Mouse (Mus musculus): ENCODE measurements around the gene Spats1.
"Not testable (repeated sequence)": the region's sequence is repeated elsewhere in the genome, so short reads cannot be mapped to it uniquely, and the experiment has no call there.

The Spats1 gene

DNA sequence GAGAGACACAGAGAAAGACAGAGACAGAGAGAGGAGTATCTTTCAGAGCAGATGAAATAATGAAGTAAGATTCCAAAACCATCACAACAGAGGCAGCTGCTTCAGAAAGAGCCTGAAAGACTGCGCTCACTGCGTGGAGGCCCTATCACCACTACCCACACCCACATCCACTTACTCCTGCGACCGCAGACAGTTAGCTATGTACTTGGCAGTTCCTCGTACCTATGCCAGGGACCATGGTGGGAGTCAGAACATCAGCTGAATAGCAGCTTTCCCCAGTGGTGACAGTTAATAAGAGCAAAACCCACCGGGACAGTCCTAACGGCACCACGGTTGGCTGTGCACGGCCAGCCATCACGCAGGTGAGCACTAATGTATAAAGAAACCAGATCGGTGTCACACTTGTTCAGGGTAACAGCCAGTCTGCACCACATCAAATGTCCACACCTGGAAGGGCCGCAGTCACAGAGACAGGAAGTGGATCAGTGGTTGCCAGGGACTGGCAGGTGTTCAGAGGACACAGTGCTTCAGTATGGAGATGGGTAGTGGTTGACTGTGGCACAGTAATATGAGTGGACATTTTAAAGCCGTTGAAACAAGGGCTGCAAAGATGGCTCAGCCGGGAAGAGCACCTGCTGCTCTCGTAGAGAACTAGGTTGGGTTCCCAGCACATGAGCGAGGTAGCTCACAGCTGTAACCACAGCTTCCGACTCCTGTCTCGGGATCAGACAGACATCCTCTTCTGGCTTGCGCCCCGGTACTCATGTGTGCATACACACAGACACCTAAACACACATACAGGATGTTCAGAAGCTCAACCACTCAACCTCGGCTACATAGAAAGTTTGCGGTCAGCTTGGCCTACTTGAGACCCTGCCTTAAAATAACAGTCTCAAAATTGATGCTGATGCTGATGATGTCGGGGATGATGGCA is 13.4 kb upstream of the Spats1 start:
- no peak for DNase-seq

DNA sequence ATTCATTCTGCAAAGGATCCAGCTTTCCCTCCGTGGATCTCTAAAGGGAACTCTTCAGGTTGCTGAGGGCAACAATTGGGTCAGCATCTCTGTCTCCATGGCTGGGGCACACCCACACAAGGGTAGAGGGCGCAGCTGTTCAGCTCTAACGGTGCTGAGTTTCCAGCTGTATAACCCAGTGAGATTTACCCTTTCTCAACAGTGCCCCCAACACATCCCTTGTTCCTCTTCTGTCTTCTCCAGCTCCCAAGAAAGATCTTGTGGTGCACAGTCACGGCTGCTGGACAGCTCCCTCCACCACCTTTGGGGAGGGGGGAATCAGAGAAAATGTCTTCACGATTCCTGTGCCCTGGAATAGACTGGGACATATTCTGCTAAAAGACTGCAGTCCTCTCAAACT is 12.0 kb upstream of the Spats1 start:
- no peak for DNase-seq

GRCm38 (mm10) chr17:45485581-45485980 is 10.4 kb upstream of the Spats1 start:
- no peak for DNase-seq

DNA sequence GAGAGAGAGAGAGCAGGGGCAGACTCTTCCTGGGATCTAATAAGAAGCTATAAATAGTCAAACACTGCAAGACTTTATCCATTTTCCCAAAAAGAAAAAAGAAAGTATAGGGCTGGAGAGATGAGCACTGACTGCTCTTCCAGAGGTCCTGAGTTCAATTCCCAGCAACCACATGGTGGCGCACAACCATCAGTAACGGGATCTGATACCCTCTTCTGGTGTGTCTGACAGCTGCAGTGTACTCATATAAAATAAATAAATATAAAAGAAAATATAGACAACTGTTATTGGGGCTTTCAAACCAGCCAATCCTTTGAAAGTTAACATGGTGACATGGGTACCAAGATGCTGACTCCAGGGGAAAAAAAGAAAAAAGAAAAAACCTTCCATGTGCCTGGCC is 5.2 kb upstream of the Spats1 start:
- DNase-seq: no peak

DNA sequence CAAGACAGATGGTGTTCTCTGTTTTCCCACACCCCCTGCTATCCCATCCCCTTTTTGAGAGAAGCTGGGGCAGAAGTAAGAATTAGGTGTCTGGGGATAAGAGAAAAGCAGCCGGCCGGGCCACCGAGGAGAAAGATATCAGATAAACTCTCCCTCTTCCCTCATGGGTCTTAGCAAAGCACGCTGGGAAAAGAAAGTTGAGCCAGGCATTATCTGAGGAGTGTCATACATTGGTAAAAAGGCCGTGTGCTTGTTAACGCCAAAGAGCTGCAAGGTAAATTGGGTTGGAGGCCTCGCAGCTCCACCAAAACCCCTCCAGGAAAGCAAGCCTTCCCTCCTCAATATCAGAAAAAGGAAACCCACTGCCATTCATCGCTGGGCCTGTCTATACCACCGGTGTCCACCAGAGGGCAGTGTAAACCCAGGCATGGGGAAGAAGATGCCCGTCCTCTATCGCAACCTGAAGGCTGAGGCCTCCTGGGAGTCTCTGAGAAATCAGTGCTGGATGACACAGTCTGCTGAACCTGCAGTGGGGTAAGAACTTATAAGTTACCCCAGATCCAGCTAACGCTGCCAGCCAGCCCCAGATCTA is 3.1 kb upstream of the Spats1 start:
- peak; percentile 80 for DNase-seq

- DNase-seq: no peak
Measured at GRCm38 (mm10) chr17:45474146-45474545, 1.1 kb downstream of the Spats1 start.

GRCm38 (mm10) chr17:45473667-45474066 is 1.5 kb downstream of the Spats1 start:
- DNase-seq: no peak

DNA sequence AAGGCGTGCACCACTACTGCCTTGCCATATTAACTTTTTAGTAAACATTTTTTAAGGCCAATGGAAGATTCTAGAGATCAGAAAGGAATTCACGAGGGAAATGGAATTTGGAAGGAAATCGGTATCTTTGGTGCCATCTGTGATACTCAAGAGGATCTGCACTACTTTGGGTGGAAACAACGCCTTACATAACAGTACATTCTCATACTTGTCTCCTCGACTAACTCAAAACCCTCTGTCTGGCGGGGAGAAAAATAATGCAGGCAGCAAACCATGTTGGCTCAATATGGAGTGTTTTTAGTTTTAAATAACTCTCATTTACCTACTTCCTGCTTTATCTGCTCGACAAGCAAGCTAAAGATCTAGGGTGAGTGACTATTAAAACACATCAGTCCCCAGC is 4.5 kb downstream of the Spats1 start:
- no peak for DNase-seq

DNA sequence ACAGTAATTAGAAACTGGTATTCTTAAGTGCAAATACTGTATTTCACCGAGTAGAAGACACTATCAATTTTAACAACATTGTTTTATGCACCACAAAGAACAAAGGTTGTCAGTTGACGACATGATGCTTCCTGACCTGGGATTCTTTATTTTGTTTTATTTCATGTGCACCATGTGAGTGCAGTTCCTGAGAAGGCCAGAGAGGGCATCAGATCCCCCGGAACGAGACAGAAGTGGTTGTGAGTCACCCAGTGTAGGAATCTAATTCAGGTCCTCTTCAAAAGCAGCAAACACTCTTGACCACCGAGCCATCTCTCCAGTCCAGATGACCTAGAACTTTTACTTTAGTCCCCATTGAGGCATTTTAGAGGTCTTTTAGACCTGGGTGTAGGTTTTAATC is 6.9 kb downstream of the Spats1 start:
- DNase-seq: no peak

- DNase-seq: no peak
Measured at GRCm38 (mm10) chr17:45466701-45467100, 8.5 kb downstream of the Spats1 start.

DNA sequence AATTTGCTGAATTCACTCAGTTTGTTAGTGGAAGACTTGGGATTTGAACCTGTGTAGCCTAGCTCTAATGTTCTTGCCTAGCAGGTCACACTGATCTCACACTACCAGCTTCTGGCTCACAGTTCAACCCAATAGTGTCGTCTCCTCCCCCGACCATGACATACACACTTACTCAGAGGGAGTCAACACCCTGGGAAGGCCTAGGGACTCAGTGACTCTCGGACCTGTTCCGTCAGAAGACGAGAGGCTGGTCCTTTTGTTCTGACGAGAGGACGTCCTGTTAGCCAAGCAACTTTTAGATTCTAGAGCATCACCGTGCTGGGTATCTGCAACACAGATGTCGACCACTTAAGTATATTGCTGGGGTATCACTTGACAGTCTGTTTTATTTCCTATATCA is 11.0 kb downstream of the Spats1 start:
- DNase-seq: no peak

- no peak for DNase-seq
Measured at GRCm38 (mm10) chr17:45462506-45462905, 12.7 kb downstream of the Spats1 start.

DNA sequence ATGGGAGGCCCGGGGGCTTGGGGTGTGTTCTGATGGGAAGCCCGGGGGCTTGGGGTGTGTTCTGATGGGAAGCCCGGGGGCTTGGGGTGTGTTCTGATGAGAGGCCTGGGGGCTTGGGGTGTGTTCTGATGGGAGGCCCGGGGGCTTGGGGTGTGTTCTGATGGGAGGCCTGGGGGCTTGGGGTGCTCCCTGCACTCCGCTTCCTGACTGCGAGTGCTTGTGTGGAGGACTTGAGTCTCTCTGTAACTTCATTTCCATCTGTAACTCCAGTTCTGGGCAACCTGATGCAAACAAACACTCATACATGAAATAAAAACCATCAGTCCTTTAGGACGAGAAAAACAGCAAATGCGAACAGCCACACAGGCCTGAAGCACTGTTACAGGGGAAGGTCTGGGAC is 16.2 kb downstream of the Spats1 start:
- DNase-seq: no peak

DNA sequence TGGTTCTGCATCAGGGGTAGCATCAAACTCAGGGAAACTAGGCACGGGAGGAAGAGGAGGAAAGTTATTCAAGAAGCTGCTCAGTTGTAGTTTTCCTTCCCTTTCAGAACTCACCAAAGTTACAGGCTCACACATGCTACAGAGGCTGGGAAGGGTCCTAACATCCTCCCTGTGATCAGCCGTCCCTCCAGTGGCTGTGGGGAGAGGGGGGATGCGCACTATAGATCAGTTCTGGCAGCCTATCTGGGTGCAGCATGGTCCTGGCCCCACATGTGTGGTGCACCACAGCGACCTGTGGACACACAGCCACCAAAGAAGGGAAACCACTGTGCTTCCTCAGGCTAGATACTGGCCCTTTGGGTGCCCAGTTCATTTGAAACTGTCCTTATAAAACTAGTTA is 16.7 kb downstream of the Spats1 start:
- no peak for DNase-seq

DNA sequence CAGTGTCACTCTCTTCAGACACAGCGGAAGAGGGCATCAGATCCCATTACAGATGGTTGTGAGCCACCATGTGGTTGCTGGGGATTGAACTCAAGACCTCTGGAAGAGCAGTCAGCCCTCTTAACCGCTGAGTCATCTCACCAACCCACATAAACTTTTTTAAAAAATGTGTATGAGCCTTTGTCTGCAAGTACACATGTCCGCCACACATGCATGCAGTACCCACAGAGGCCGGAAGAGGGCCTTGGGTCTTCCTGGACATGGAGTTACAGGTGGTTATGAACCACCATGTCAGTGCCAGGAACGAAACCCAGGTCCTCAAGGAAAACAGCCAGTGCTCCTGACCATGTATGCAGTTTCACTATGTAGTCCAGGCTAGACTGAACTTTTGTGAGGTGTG is 17.7 kb downstream of the Spats1 start:
- no peak for DNase-seq

DNA sequence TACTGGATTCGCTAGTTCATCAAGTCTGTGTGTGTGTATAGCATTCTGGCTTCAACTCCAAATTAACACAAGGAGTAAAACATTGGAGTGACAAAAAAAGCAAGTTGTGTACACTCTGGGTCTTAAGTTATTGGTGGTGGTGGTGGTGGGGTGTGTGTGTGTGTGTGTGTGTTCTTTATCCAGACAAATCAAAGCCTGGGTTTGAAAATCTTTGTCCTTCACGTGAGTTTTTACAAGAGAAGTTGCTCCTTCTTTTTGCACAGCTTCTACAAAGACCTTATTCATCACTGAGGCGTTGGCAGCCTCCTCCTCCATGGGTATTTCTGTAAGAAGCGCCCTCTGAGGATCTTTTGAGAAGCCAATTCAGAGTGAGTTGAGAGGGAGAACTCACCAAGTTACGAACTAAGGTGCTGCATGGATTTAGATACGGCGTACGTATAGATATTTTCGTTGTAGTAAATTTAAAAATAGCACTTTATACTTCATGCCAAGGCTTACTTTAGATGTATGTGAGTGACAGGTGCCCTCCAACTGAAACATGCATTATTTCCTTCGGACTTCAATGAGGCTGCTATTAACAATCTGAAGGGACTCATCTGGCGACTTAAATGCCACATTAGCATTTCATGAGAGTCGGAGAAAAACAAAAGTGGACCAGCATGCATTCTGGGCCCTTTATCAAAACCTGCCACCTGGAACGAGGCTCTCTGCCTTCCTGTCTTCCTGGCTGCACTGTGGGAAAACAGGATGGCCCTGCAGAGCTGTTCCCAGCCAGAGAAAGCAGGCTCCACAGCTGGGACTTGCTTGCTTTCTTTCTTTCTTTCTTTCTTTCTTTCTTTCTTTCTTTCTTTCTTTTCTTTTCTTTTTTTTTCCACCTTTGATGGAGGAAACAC is 18.7 kb downstream of the Spats1 start:
- no peak for DNase-seq

GRCm38 (mm10) chr17:45455783-45456182 is 19.4 kb downstream of the Spats1 start:
- not testable (repeated sequence) for DNase-seq

GRCm38 (mm10) chr17:45454794-45455193 is 20.4 kb downstream of the Spats1 start:
- no peak for DNase-seq

- DNase-seq: no peak
Measured at GRCm38 (mm10) chr17:45452271-45452670, 22.9 kb downstream of the Spats1 start.

GRCm38 (mm10) chr17:45450153-45450552 is 25.1 kb downstream of the Spats1 start:
- no peak for DNase-seq

- DNase-seq: no peak
Measured at GRCm38 (mm10) chr17:45449586-45449985, 25.6 kb downstream of the Spats1 start.

DNA sequence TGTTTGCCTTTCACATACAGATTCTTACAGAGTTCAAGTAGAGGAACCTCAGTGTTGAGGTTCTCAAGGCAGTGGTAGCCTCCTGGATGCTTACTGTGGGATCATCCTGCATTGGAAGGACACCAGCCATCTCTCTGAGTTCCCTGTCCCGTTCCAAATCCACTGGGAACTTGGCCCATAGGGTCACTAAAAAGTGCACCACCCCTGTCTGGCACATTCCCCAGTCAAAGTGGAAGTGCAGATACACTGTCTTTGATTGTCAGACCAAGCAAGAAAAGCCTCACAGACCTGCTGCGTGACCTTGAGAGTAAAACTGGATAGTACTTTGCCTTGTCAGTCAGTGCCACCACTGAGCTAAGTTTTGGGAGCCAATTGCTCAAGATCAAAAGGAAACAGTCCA is 28.2 kb downstream of the Spats1 start:
- no peak for DNase-seq

- no peak for DNase-seq
Measured at GRCm38 (mm10) chr17:45445923-45446322, 29.3 kb downstream of the Spats1 start.

DNA sequence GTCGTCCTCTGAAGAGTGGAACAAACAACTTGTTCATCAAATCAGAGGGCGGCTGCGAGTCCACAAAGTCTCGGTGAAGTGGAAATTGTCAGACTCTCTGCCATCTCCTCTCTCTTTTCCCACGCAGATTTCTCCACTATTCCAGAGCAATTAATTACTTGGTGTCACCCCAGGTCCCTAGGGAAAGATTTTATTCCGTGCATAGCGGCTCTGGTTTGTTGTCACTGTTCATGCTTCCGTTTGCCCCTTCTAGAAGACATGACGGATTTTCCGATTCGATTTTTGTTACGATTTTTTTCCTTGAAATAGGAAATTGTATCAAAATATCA is 41.0 kb downstream of the Spats1 start:
- no peak for DNase-seq
